Comparison of ENCODE assay signal across 29 mouse cellular contexts in genomic region chr17:15356526-15356925, GRCm38 (mm10). TPM values are rescaled to one million over a fixed set of nuclear protein-coding genes. Genes with fewer than 3 reads are reported as not detected.
DNase-seq lines count a peak whose midpoint lies in the region; ATAC-seq lines count a peak whose summit lies in the region.
"Had no signal": no experiment of that assay in that cellular context is flagged by ENCODE, and none has a peak within 500 bp of the region (broad histone marks: within the 10 kb centered on the region; RNA-seq: fewer than 3 reads in every experiment).

No protein-coding gene starts in this region.

- no peak overlapping the region for H3K9ac ChIP-seq in forebrain, embryonic 11.5 days (ENCODE audit: low read length)
- no peak overlapping the region for H3K9ac ChIP-seq in forebrain, embryonic 13.5 days
- no peak overlapping the region for H3K9ac ChIP-seq in intestine, embryonic 15.5 days
- no peak overlapping the region for H3K9ac ChIP-seq in hindbrain, embryonic 12.5 days
- H3K9ac ChIP-seq: embryonic facial prominence, embryonic 13.5 days; heart, embryonic 12.5 days; lung, embryonic 15.5 days; neural tube, embryonic 13.5 days; stomach, embryonic 15.5 days had no signal

- WGBS in forebrain, embryonic 11.5 days: 90% methylated on average over 5 of the region's 5 CpGs
- 90% methylated on average over 5 of the region's 5 CpGs for WGBS in forebrain, embryonic 13.5 days
- WGBS in intestine, embryonic 15.5 days: 56% methylated on average over 5 of the region's 5 CpGs
- 93% methylated on average over 5 of the region's 5 CpGs for WGBS in hindbrain, embryonic 12.5 days

- no peaks in the 10 kb centered on the region for H3K36me3 ChIP-seq in forebrain, embryonic 11.5 days (ENCODE audit: control insufficient read depth, insufficient read depth, low read length)
- H3K36me3 ChIP-seq in forebrain, embryonic 13.5 days (ENCODE audit: poor library complexity, severe bottlenecking): no peaks in the 10 kb centered on the region
- H3K36me3 ChIP-seq in intestine, embryonic 15.5 days: no peaks in the 10 kb centered on the region
- no peaks in the 10 kb centered on the region for H3K36me3 ChIP-seq in hindbrain, embryonic 12.5 days
- H3K36me3 ChIP-seq: embryonic facial prominence, embryonic 13.5 days; heart, embryonic 12.5 days; lung, embryonic 15.5 days; neural tube, embryonic 13.5 days; stomach, embryonic 15.5 days had no signal

- H3K27ac ChIP-seq in forebrain, embryonic 11.5 days (ENCODE audit: low read depth, low read length): no peak overlapping the region
- H3K27ac ChIP-seq in forebrain, embryonic 13.5 days: no peak overlapping the region
- 0 out of 2 replicates have a peak overlapping the region, but pooled peaks have one; percentile 18 for H3K27ac ChIP-seq in intestine, embryonic 15.5 days
- no peak overlapping the region for H3K27ac ChIP-seq in hindbrain, embryonic 12.5 days
- H3K27ac ChIP-seq: embryonic facial prominence, embryonic 13.5 days; gastrocnemius, adult 2 months; layer of hippocampus, adult 2 months; lung, embryonic 15.5 days; neural tube, embryonic 13.5 days; stomach, embryonic 15.5 days had no signal

- no peak for ATAC-seq in forebrain, embryonic 11.5 days (replicated peaks; ENCODE audit: low FRiP score)
- no peak for ATAC-seq in forebrain, embryonic 13.5 days
- ATAC-seq in intestine, embryonic 15.5 days: peak; percentile 81
- ATAC-seq in hindbrain, embryonic 12.5 days (ENCODE audit: low FRiP score): no peak
- ATAC-seq: forebrain, embryonic 14.5 days had no signal

- H3K4me2 ChIP-seq in forebrain, embryonic 11.5 days (ENCODE audit: low read depth, low read length, severe bottlenecking): no peak overlapping the region
- H3K4me2 ChIP-seq in forebrain, embryonic 13.5 days: no peak overlapping the region
- no peak overlapping the region for H3K4me2 ChIP-seq in intestine, embryonic 15.5 days (replicated peaks)
- no peak overlapping the region for H3K4me2 ChIP-seq in hindbrain, embryonic 12.5 days (replicated peaks)
- H3K4me2 ChIP-seq: embryonic facial prominence, embryonic 13.5 days; heart, embryonic 12.5 days; liver, embryonic 11.5 days; lung, embryonic 15.5 days; neural tube, embryonic 13.5 days; stomach, embryonic 15.5 days had no signal

- no peaks in the 10 kb centered on the region for H3K27me3 ChIP-seq in forebrain, embryonic 11.5 days (ENCODE audit: control insufficient read depth, insufficient read depth, low read length)
- H3K27me3 ChIP-seq in forebrain, embryonic 13.5 days: no peaks in the 10 kb centered on the region
- H3K27me3 ChIP-seq in intestine, embryonic 15.5 days (replicated peaks): no peaks in the 10 kb centered on the region
- 0 out of 2 replicates have a peak, but pooled peaks cover 3% of the 10 kb centered on the region for H3K27me3 ChIP-seq in hindbrain, embryonic 12.5 days
- H3K27me3 ChIP-seq: embryonic facial prominence, embryonic 13.5 days; lung, embryonic 15.5 days; neural tube, embryonic 13.5 days; stomach, embryonic 15.5 days had no signal

- H3K9me3 ChIP-seq in forebrain, embryonic 11.5 days (ENCODE audit: control insufficient read depth, low read length): no peaks in the 10 kb centered on the region
- H3K9me3 ChIP-seq in forebrain, embryonic 13.5 days (replicated peaks): no peaks in the 10 kb centered on the region
- no peaks in the 10 kb centered on the region for H3K9me3 ChIP-seq in intestine, embryonic 15.5 days
- H3K9me3 ChIP-seq in hindbrain, embryonic 12.5 days (replicated peaks): no peaks in the 10 kb centered on the region
- H3K9me3 ChIP-seq: embryonic facial prominence, embryonic 13.5 days; heart, embryonic 12.5 days; lung, embryonic 15.5 days; neural tube, embryonic 13.5 days; stomach, embryonic 15.5 days had no signal

- DNase-seq in forebrain, embryonic 11.5 days (ENCODE audit: low spot score): peak; percentile 30
- peak; percentile 19 for DNase-seq in urinary bladder, postnatal 25 days (ENCODE audit: low spot score)
- DNase-seq in urinary bladder, postnatal 4 days (ENCODE audit: low spot score in 2 of 2): no peak
- DNase-seq in lung, postnatal 36 days: no peak
- DNase-seq: B cell, adult 2 months; cerebellum, adult 2 months; cerebellum, postnatal 25 days; embryo, embryonic 11 days; gastrocnemius, adult 2 months; heart, postnatal 14 days; kidney, adult 2 months; kidney, postnatal 10 days; lung, postnatal 4 days; midbrain, embryonic 14.5 days; retina, postnatal 1 day; right cerebral cortex, postnatal 25 days; thymus, postnatal 25 days had no signal

- H3K4me3 ChIP-seq in forebrain, embryonic 11.5 days (ENCODE audit: low read depth, low read length): no peak overlapping the region
- H3K4me3 ChIP-seq in forebrain, embryonic 13.5 days: no peak overlapping the region
- no peak overlapping the region for H3K4me3 ChIP-seq in intestine, embryonic 15.5 days (replicated peaks)
- H3K4me3 ChIP-seq in hindbrain, embryonic 12.5 days: no peak overlapping the region
- H3K4me3 ChIP-seq: embryonic facial prominence, embryonic 13.5 days; erythroblast, embryonic 14.5 days; gastrocnemius, adult 2 months; heart, embryonic 12.5 days; layer of hippocampus, adult 2 months; lung, embryonic 15.5 days; neural tube, embryonic 13.5 days; stomach, embryonic 15.5 days had no signal

- no peaks in the 10 kb centered on the region for H3K4me1 ChIP-seq in forebrain, embryonic 11.5 days (replicated peaks; ENCODE audit: control insufficient read depth, insufficient read depth, low read length)
- no peaks in the 10 kb centered on the region for H3K4me1 ChIP-seq in forebrain, embryonic 13.5 days
- 0 out of 2 replicates have a peak, but pooled peaks cover 4% of the 10 kb centered on the region for H3K4me1 ChIP-seq in intestine, embryonic 15.5 days (replicated peaks)
- H3K4me1 ChIP-seq in hindbrain, embryonic 12.5 days: no peaks in the 10 kb centered on the region
- H3K4me1 ChIP-seq: heart, embryonic 12.5 days; lung, embryonic 15.5 days; neural tube, embryonic 13.5 days; stomach, embryonic 15.5 days had no signal

RNA-seq across cellular contexts. Expression of gene Dll1, which starts 20.1 kb away (rescaled TPM):
- polyA plus RNA-seq in forebrain, embryonic 11.5 days (2014; fragmentation: Nextera tagmentation; extraction: Ambion mirVana): 84.7 and 97.4 TPM in 2 replicates
- 57.4 and 65.5 TPM in 2 replicates for polyA plus RNA-seq in forebrain, embryonic 13.5 days (2015; fragmentation: Nextera tagmentation; extraction: Ambion mirVana)
- 20.7 and 23.3 TPM in 2 replicates for polyA plus RNA-seq in intestine, embryonic 15.5 days (2015; fragmentation: Nextera tagmentation; extraction: Ambion mirVana)
- 61.9 and 65.5 TPM in 2 replicates for polyA plus RNA-seq in hindbrain, embryonic 12.5 days (2016; fragmentation: Nextera tagmentation; extraction: Ambion mirVana)

RNA-seq across cellular contexts. Expression of gene Fam120b, which starts 39.5 kb away (rescaled TPM):
- polyA plus RNA-seq in forebrain, embryonic 11.5 days (2014; fragmentation: Nextera tagmentation; extraction: Ambion mirVana): 32.7 and 33.6 TPM in 2 replicates
- polyA plus RNA-seq in forebrain, embryonic 13.5 days (2015; fragmentation: Nextera tagmentation; extraction: Ambion mirVana): 37.1 and 42.2 TPM in 2 replicates
- polyA plus RNA-seq in intestine, embryonic 15.5 days (2015; fragmentation: Nextera tagmentation; extraction: Ambion mirVana): 26.9 and 27.7 TPM in 2 replicates
- 41.6 and 44.6 TPM in 2 replicates for polyA plus RNA-seq in hindbrain, embryonic 12.5 days (2016; fragmentation: Nextera tagmentation; extraction: Ambion mirVana)

Comparison
In these comparisons a context has a peak if more than half of its experiments do, and no peak if none do; other contexts are left out.
1. DNase-seq: peak in forebrain, embryonic 11.5 days (single experiment) and urinary bladder, postnatal 25 days (single experiment); none in urinary bladder, postnatal 4 days (0 of 2) and lung, postnatal 36 days (single experiment).